Mouse (Mus musculus) heart, embryonic 13.5 days (tissue): ENCODE measurements around the gene Gprc5b. TPM values are rescaled to one million over a fixed set of nuclear protein-coding genes. Genes with fewer than 3 reads are reported as not detected.
A peak's percentile ranks its signal among the peaks of the same experiment; 100 is the strongest.

Experiments used
- ATAC-seq: fragments of 200-750 bp; cut with Nextera tagmentation; 2 replicates; pipeline ENCODE4 v1.8.0; 2017; ENCODE audit warnings: moderate TSS enrichment; ENCODE audit not compliant: insufficient number of reproducible peaks, low FRiP score, low TSS enrichment; ENCODE audit errors: extremely low read depth
- H3K27ac ChIP-seq: fragments of 300-500 bp; sonication (generic); replicated peaks from 2 replicates; pipeline ENCODE4 v1.5.1; 2015; ENCODE audit warnings: moderate library complexity, mild to moderate bottlenecking, inconsistent platforms
- H3K27me3 ChIP-seq: fragments of 300-500 bp; sonication (generic); replicated peaks from 2 replicates; pipeline ENCODE4 v1.6.1; 2015; ENCODE audit warnings: mild to moderate bottlenecking, inconsistent platforms
- H3K36me3 ChIP-seq: fragments of 300-500 bp; sonication (generic); 2 replicates; pipeline ENCODE4 v1.6.1; 2015; ENCODE audit warnings: mild to moderate bottlenecking, inconsistent platforms
- H3K4me1 ChIP-seq: fragments of 300-500 bp; sonication (generic); 2 replicates; pipeline ENCODE4 v1.6.1; 2015; ENCODE audit warnings: inconsistent platforms
- H3K4me2 ChIP-seq: fragments of 300-500 bp; sonication (generic); 2 replicates; pipeline ENCODE4 v1.6.1; 2015; ENCODE audit warnings: inconsistent platforms, mild to moderate bottlenecking, moderate library complexity
- H3K4me3 ChIP-seq: fragments of 300-500 bp; sonication (generic); 2 replicates; pipeline ENCODE4 v1.5.1; 2015; ENCODE audit warnings: moderate library complexity, mild to moderate bottlenecking, inconsistent platforms
- H3K9ac ChIP-seq: fragments of 300-500 bp; sonication (generic); 2 replicates; pipeline ENCODE4 v1.6.1; 2015; ENCODE audit warnings: inconsistent platforms, mild to moderate bottlenecking, moderate library complexity
- H3K9me3 ChIP-seq: fragments of 300-500 bp; sonication (generic); 2 replicates; pipeline ENCODE4 v1.6.1; 2016; ENCODE audit warnings: inconsistent platforms
- WGBS: fragments of 180-500 bp; shearing (Covaris S2); methylation state at CpG from one replicate; pipeline ENCODE4 v1.1.7; 2015; ENCODE audit warnings: mixed read lengths; 5-methylcytosine and 5-hydroxymethylcytosine counted together
- polyA plus RNA-seq: library from polyadenylated mRNA; unstranded; fragments of >200 nt; fragmentation: Nextera tagmentation; extraction: Ambion mirVana; gene quantifications from 2 replicates; pipeline ENCODE4 v1.2.1, GENCODE M21; 2015

Gprc5b gene
- polyA plus RNA-seq, 1 experiment from 2014 or later = 4.2 TPM

DNA sequence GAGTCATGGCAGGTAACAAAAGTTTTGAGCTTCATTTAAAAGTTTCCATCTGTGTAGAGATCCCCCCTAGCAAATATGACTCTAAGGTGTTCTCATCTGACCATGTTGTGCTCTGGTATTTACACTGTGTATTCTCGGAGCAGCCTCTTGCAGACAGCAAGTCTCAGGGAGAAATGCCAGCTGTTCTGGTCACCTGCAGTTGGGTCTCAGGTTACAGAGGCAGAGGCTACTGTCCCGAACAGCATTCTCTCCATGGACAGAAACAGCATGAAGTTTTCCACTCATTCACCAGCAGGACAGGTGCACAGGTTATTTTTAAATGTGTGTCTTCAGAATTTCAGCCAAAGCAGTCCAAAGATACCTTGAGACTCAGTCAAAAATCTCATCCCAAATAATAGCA lies 50.1 kb downstream of the Gprc5b start:
- Histone ChIP-seq H3K4me1 (peaks cover 4% of the 10 kb centered on the region), H3K9me3 (no peaks in the 10 kb centered on the region), H3K9ac (no peak overlapping the region), H3K4me2 (no peak overlapping the region), H3K27me3 (no peaks in the 10 kb centered on the region), H3K27ac (no peak overlapping the region), H3K4me3 (no peak overlapping the region), H3K36me3 (no peaks in the 10 kb centered on the region)
- 23% methylated on average over 2 of the region's 2 CpGs for WGBS
- no peak for ATAC-seq

DNA sequence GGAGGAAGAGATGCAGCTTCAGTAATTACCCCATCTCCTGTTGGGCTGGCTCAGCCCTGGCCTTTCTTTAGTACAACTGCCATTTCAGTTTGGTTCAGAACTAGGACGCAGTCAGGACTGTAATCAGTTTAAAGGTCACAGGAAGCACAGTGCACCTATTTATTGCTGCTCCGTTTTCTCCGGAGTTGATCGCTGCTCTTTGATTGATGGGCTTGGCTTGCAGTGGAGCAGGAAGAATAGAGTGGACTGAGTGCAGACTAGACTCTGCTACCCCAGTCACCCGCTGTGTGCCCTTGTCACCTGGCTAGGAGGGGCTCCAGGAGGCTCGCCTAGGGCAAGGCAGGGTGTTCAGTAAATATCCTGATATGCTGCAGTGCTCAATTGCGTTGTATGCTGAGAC lies 51.8 kb downstream of the Gprc5b start:
- H3K36me3 ChIP-seq = no peaks in the 10 kb centered on the region
- H3K4me1 ChIP-seq = 0 out of 2 replicates have a peak, but pooled peaks cover under 1% of the 10 kb centered on the region
- H3K9me3 ChIP-seq = no peaks in the 10 kb centered on the region
- WGBS = 50% methylated on average over 7 of the region's 7 CpGs
- no peak overlapping the region for H3K4me2 ChIP-seq
- H3K4me3 ChIP-seq = no peak overlapping the region
- H3K27ac ChIP-seq = no peak overlapping the region
- H3K9ac ChIP-seq = no peak overlapping the region
- no peaks in the 10 kb centered on the region for H3K27me3 ChIP-seq
- ATAC-seq = no peak

DNA sequence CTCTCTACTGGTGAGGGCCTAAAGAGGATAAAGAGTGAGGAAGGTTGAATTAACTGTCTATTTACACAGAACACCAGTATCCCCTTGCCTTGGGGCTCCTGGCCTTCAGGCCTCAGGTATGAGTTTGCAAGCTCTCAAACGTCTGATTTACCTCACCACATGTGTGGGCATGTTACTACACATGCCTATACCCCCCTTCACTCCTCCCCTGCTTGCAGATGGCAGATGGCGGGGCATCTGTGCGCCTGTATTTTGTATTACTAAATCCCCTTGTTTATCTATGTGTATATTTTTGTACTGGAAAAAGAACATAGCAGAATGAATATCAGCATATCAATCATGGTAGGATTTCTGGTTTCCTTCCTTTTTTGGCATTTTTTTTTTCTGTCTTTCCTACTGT lies 52.7 kb downstream of the Gprc5b start:
- no peak for ATAC-seq
- no peak overlapping the region for H3K27ac ChIP-seq
- H3K4me1 ChIP-seq = peaks cover 7% of the 10 kb centered on the region; the same call in 1 of the 2 replicates
- WGBS = 77% methylated on average over 3 of the region's 3 CpGs
- no peak overlapping the region for H3K4me3 ChIP-seq
- H3K27me3 ChIP-seq = no peaks in the 10 kb centered on the region
- no peak overlapping the region for H3K4me2 ChIP-seq
- no peak overlapping the region for H3K9ac ChIP-seq
- H3K9me3 ChIP-seq = no peaks in the 10 kb centered on the region
- no peaks in the 10 kb centered on the region for H3K36me3 ChIP-seq

DNA sequence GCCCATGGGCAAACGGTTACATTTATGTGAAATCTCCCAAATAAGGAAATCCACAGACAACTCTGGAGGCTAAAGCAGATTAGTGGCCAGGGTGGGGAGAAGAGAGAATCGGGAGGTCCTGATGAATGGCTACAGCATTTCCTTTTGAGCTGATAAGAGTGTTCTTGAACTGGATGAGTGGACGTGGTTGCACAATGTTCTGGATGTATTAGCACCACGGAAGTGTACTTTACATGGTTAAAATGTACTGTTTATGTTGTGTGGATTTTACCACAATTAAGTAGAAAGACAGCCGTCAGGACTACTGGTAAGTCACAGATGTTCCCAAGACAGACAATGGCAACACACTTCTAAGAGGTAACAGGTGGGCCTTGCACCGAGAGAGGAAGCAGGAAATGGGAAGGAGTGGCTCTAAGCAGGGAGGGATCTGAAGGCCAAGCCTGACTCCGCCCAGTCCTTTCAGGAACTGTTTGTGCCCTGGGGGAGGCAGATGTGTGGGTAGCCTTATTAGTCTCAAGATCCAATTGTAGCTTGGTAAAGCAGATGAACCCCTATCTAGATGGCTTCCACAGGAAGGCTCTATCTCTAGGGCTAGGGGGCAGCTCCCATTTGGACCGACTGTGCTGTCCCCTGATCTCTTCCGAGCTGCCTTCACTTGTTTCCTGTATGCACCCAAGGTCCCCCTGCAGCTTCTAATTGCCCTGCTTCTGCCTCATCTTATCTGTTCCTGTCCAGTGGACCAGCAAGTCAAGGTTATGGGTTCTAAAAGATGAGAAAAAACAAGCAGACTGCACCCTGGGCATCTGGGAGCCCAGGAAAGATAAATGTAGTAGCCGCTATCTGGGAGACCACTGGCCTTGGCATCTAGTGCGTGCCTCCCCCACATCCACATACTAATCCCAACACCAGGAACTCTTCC lies 57.3 kb downstream of the Gprc5b start:
- Histone ChIP-seq H3K4me3 (no peak overlapping the region), H3K36me3 (no peaks in the 10 kb centered on the region), H3K4me1 (peaks cover 7% of the 10 kb centered on the region; the same call in 1 of the 2 replicates), H3K4me2 (no peak overlapping the region), H3K27me3 (no peaks in the 10 kb centered on the region), H3K9me3 (no peaks in the 10 kb centered on the region), H3K9ac (no peak overlapping the region), H3K27ac (no peak overlapping the region)
- 57% methylated on average over 11 of the region's 11 CpGs for WGBS
- ATAC-seq = no peak

DNA sequence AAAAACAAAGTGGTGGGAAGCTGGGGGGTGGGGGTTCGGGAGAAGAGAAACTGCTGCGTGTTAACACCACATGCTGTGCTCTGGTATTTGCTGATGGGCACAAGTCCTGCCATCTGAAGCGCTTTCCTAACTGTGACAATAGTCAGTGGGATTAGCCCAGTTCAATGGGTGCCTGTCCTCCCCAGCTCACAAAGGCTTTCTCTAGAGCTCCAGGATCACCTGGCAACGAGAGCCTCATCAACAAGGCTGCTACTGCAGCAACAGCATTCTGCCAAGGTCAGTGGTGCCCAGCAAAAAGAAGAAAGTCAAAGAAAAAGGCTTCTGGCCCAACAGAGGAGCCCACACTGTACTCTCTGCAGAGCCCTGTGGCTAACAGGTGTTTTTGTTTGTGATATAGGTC lies 58.2 kb downstream of the Gprc5b start:
- Histone ChIP-seq H3K4me3 (no peak overlapping the region), H3K9ac (no peak overlapping the region), H3K27me3 (no peaks in the 10 kb centered on the region), H3K4me1 (peaks cover 8% of the 10 kb centered on the region; the same call in 1 of the 2 replicates), H3K4me2 (no peak overlapping the region), H3K36me3 (no peaks in the 10 kb centered on the region), H3K27ac (no peak overlapping the region), H3K9me3 (no peaks in the 10 kb centered on the region)
- no peak for ATAC-seq
- 39% methylated on average over 4 of the region's 4 CpGs for WGBS

DNA sequence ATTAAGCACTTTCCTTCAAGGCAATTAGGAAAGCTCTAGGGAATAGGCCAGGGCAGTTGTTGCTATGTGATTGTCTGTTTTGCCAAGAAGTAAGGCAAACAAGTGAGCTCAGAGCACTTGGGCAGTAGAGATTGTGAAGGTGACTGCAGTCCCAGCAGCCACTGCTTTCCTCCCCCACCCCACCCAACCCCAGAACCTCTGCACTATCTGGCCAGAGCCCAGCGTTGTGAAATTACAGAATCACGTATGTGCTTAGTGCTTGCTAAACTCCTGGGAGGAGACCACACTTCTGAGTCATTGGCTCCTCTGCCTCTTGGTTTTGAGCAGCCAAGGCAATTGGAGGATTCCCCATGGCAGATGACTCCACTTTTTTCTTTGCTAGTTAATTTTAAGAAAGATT lies 59.7 kb downstream of the Gprc5b start:
- Histone ChIP-seq H3K4me3 (no peak overlapping the region), H3K36me3 (no peaks in the 10 kb centered on the region), H3K4me1 (peaks cover 17% of the 10 kb centered on the region), H3K27me3 (no peaks in the 10 kb centered on the region), H3K9me3 (no peaks in the 10 kb centered on the region), H3K27ac (no peak overlapping the region), H3K9ac (no peak overlapping the region), H3K4me2 (no peak overlapping the region)
- WGBS = 18% methylated on average over 2 of the region's 2 CpGs
- no peak for ATAC-seq

DNA sequence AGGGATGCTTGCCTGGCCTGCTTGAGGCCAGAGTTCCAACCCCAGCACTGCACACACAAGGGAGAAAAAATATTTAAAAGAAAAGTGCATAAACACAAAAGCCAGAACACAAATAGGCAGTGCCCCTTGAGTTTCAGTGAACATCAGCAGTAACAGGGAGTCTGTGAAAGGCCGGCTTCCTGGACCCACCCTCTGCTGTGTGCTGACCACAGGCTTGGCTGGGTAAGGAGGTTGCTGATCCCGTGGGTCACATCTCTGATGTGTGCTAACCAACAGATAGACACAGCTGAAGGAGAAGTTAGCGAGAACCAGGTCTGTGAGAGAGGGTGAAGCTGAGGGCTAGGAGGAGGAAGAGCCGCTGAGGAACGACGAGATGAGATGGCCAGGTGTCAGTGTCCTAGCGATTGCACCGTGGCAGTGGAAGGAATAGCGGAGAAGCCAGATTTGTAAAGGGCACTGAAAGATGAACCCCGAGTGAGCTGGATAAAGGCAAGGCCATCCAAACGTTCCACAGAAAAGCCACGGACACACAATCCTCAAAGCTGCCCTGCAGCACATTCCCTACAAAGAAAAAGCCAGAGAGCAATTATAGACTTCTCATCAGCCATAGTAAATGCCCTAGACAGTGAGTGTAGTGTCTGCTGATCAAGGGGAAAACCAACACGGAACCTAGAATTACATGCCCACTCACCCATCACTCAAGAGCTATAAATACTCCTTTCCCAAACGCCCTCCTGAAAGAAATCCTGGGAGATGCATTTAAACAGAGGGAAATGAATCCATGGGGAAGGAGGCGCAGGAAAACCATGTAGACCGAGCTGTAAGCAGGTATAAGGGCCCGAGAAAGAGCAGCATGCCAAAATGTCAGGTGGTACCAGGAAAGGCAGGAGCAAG lies 63.3 kb downstream of the Gprc5b start:
- no peak for ATAC-seq
- H3K4me2 ChIP-seq = no peak overlapping the region
- no peaks in the 10 kb centered on the region for H3K36me3 ChIP-seq
- H3K27ac ChIP-seq = no peak overlapping the region
- no peak overlapping the region for H3K4me3 ChIP-seq
- WGBS = 68% methylated on average over 17 of the region's 17 CpGs
- H3K4me1 ChIP-seq = peaks cover 27% of the 10 kb centered on the region
- H3K9ac ChIP-seq = no peak overlapping the region
- H3K27me3 ChIP-seq = no peaks in the 10 kb centered on the region
- no peaks in the 10 kb centered on the region for H3K9me3 ChIP-seq

DNA sequence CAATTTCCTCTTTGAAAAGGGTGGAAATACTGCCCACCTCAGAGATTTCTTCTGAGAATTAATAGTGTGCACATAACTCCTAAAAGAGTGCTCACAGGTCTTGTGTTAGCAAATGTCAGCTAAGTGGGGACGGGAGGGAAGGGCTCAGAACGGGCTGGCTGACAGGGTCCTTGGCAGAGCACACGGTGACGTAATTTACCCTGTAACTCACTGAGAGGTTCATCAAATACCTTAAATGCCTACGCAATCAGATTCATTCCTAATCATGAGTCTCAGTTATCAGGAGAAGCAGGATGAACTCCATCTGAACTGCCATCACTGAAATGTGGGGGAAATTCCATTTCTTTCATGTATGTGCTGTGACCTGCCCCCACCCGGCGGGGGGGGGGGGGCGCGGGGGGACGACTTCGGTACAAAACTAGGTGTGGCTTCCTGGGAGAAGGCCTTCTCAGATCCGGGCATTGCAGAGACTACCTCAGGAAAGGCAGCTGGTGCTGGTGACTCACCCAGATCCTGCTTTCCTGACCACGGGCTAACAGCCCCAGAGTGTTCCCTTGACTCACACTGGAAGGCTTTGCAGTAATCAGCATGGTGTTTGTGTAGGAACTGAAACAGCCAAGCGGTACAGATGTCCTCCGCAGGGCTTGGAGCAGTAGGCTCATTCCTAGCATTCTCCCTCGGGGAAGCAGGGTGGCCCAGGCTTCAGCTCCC lies 65.3 kb downstream of the Gprc5b start:
- H3K27me3 ChIP-seq = no peaks in the 10 kb centered on the region
- H3K9ac ChIP-seq = peak overlapping the region; percentile 44; the same call in 1 of the 2 replicates
- H3K4me3 ChIP-seq = peak overlapping the region; percentile 16; the same call in 1 of the 2 replicates
- H3K4me1 ChIP-seq = peaks cover 27% of the 10 kb centered on the region
- no peaks in the 10 kb centered on the region for H3K9me3 ChIP-seq
- H3K27ac ChIP-seq = peak overlapping the region; percentile 84
- no peaks in the 10 kb centered on the region for H3K36me3 ChIP-seq
- ATAC-seq = peak; percentile 61; the same call in 1 of the 2 replicates
- H3K4me2 ChIP-seq = peak overlapping the region; percentile 62
- 10% methylated on average over 16 of the region's 16 CpGs for WGBS

DNA sequence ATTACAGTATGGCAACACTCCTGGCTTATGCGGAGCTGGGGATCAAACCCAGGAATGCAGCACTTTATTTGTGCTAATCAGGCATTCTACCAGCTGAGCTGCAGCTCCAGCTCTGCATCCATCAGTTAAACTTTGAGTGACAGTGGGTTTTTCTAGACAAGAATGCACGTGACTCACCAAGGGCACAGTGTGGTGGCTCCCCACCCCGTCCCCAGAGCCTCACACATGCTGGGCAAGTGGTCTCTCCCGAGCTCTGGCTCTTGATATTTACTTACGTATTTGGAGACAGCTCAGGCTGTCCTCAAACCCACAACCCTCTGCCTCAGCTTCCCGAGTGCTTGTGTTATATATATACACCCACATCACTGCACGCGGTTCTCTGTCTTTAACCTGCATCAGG lies 66.1 kb downstream of the Gprc5b start:
- no peak overlapping the region for H3K4me2 ChIP-seq
- no peaks in the 10 kb centered on the region for H3K27me3 ChIP-seq
- no peak overlapping the region for H3K9ac ChIP-seq
- no peak for ATAC-seq
- H3K27ac ChIP-seq = peak overlapping the region; percentile 84; the same call in 1 of the 2 replicates
- H3K4me3 ChIP-seq = no peak overlapping the region
- WGBS = 49% methylated on average over 8 of the region's 8 CpGs
- H3K36me3 ChIP-seq = no peaks in the 10 kb centered on the region
- H3K9me3 ChIP-seq = no peaks in the 10 kb centered on the region
- H3K4me1 ChIP-seq = peaks cover 27% of the 10 kb centered on the region

DNA sequence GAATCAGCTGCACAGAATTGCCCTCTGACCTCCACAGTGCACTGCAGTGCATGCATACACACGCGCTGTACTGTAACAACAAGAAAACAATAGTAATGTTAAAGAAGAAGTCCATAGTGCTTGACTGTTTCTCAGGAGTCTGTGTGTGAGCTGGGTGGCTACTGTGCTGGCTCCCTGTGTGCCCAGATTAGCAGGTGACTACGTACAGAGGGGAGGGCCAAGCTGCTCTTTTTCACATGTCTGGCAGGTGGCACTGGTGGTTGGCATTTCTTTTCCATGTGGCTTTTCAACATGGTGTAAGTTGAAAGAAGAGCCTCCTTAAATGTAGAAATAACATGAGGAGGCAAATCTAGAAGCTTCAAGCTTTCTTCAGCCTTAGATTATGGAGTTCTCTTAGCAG lies 66.7 kb downstream of the Gprc5b start:
- Histone ChIP-seq H3K4me1 (peaks cover 27% of the 10 kb centered on the region), H3K27ac (no peak overlapping the region), H3K36me3 (no peaks in the 10 kb centered on the region), H3K9ac (no peak overlapping the region), H3K4me3 (no peak overlapping the region), H3K27me3 (no peaks in the 10 kb centered on the region), H3K9me3 (no peaks in the 10 kb centered on the region), H3K4me2 (no peak overlapping the region)
- 82% methylated on average over 3 of the region's 3 CpGs for WGBS
- ATAC-seq = no peak

DNA sequence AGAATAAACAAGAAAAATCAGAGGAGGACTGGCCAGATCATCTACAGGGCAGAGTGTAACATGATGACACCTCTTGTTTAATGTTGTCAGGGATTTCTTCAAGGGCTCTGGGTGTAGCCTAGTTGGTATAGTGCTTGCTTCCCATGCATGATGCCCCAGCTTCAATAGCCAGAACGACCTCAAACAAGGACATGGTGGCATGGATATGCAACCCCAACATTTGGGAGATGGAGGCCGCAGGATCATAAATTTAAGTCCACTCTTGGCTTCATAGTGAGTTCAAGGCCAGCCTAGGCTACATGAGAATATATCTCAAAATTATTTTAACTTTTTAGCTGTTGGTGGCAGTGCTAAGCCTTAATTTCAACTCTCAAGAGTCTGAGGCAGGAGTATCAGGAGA lies 67.7 kb downstream of the Gprc5b start:
- H3K27me3 ChIP-seq = no peaks in the 10 kb centered on the region
- no peaks in the 10 kb centered on the region for H3K36me3 ChIP-seq
- H3K4me2 ChIP-seq = no peak overlapping the region
- WGBS = 89% methylated on average over 2 of the region's 2 CpGs
- H3K4me1 ChIP-seq = peaks cover 27% of the 10 kb centered on the region
- no peak for ATAC-seq
- no peak overlapping the region for H3K9ac ChIP-seq
- H3K27ac ChIP-seq = no peak overlapping the region
- H3K4me3 ChIP-seq = no peak overlapping the region
- no peaks in the 10 kb centered on the region for H3K9me3 ChIP-seq
